Mouse (Mus musculus) spleen, postnatal 4 days (tissue): Measurements from ENCODE around the gene Scn3b.

Experiments used
- DNase-seq, 2 experiments: peaks; one replicate each; pipeline ENCODE4 v3.0.0; 2022; ENCODE audit warnings: low spot score in 2 of 2

Scn3b gene

DNA sequence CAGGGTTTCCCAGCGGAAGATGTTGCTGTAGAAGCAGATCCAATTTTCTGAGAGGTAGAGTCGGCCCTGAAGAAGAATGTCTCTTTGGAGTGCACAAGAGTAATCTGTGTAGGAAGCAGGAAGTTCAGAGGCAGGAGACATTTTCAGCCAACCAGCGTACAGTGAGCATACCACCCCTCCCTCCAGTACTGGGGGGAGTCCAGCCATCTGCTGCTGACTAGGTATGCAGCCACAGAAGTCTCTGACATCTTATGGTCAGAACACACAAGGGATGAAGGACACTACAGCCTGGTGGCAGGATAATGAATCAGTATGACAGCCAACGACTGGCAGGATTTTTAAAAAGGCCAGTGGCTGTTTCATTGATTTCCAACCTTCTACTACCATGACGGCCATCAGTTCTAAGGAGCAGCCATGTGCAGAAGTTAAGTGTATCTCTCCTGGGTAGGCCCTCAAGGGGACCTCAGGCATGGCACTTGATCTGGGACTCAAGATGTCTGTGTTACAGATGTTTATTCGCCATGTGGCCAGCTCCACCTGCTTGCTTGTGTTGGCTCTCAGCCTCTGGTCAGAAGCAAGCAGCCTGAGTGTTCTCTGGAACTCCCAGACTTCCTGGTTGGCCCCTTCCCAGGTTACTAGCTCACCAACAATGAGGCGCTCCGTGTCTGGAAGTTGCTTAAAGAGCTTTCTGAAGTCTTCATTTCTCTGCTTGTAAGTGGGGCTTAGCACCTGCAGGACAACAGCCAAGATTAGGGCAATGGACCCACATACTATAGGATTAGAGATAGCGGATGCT is 48.0 kb downstream of the Scn3b start:
- no peak for DNase-seq

DNA sequence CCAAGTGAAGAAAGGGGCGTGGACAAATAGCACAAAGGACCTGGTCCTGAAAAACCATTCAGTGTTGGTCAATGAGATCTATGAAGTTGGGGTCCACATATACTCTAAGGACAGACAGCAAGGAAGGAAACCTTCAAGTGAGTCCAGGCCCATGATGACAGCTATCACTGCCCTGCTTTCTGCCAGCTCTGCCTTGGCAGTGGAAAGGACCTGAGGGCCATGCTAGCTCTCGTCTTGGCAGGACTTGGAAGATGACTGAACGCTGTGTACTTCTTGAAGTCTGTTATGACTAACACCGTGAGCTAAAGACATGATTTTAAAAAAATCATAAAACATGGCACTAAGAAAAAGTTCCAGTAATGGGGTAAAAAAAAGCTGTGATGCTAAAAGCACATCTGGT is 48.7 kb downstream of the Scn3b start:
- DNase-seq = no peak

DNA sequence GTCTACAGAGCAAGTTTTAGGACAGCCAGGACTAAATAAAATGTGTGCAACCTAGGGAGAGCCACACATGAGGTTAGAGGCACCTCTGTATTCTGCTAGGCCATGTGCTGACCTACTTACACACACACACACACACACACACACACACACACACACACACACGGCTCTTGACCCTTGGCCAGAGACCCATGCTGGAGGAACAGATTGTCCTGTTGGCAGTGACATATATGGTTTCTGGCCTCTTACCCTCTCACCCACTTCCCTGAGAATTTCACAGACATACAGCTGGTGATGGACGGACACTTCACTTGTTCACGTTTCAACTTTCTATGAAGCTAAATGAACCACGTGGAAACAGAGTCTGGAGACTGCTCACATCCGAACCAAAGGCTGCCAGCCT is 49.8 kb downstream of the Scn3b start:
- no peak for DNase-seq

DNA sequence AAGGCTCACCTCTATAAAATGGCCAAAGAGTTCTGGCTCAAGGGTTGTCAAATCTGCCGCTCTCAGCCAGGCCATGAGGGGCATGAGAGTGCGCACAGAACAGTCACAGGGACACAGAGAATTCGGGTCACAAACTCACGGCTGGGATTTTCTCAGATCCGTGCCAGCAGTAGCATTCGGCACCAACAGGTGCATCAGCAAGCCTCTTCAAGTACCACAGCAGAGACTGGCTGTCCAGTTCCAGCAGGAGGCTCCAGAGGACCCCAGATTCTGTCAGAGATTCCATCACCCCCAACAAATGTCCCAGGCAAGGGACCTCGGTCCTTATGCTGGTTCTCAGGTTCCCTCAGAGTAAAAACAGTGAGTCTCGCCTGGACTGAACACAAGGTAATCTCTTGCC is 51.4 kb downstream of the Scn3b start:
- no peak for DNase-seq

DNA sequence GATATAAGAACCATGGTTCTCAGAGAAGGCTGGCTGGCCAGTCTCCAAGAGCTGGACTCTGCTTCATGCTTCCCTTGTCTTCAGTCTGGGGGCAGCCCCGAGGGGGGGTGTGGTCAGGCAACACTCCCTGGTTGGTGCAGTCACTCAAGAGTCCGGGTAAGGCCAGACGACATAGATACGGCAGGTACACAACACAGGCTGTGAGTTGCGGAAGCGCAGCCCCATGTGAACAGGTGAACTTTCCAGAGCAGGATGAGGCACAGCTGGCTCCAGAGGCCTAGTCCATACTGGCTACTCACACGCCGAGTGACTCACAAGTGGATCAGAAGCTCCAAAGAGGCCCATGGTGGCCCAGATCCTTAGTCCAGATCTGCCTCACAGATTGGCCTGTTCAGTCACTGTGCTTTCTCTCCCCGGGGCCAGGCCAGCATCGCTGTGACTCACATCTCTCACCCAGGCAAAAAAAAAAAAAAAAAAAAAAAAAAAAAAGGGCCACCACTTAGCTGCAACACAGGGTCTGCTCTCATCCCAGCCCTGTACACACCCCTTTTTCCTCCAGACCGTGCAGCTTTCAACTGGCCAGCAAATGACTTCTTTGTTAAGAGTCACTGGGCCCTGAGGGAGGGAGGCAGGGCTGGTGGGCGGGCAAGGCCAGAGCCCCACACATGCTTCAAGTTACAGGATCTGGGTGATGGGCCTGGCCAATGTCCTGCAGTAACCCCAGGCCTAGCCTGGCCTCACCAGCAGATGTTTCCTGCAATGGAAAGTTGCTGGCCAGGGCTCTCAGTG is 52.1 kb downstream of the Scn3b start:
- DNase-seq = peak in 1 of 2 experiments; percentile 17

DNA sequence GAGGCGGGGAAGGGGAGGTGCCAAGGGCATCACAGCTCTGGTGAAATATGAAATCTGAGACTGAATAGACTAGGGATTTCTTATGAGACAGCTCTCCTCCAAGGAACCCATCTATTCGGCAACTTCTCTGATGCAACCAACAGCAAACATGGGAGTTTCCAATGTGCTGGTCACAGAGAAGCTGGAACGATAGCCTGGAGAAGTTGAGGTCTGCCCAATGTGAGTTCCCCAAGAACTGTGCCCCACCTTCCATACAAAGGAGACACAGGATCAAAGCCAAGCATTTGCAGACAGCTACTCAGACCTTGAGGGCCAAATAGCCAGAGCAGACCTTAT is 52.6 kb downstream of the Scn3b start:
- DNase-seq = no peak

DNA sequence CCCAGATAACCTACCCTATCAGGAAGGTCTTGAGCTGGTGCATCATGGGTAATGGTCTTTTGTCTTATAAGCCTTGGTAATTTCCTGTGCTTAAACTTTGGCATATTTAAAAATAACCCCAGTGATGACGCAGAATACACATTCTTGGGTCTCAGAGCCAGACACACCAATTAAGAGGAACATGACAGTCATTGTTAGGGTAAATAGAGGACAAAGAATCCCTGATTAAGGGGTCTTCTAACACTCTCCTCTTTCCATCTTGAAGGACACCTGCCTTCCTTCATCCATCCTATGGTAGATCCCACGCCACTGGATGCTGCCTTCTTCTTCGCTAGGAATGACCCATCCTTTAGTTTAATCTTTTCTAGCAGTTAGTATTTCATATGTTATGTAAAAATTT is 53.4 kb downstream of the Scn3b start:
- DNase-seq = no peak

DNA sequence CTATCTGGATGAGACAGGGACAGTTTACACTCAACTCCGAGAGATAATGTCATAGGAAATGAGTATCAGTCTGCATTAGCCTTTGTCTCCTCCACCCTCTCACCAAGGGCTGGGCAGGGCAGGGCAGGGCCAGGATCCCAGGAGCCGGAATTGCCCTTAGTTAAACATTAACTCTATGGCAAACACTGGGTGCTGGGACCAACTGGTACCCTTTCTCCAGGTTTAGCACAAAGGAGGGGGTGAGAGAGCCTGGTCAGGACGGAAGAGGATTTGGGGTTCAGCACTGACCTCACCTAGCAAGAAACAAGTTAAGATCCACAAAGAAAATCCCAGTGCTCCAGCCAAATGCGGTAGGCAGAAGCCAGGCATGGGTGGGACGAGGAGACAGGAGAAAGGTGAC is 54.2 kb downstream of the Scn3b start:
- no peak for DNase-seq

DNA sequence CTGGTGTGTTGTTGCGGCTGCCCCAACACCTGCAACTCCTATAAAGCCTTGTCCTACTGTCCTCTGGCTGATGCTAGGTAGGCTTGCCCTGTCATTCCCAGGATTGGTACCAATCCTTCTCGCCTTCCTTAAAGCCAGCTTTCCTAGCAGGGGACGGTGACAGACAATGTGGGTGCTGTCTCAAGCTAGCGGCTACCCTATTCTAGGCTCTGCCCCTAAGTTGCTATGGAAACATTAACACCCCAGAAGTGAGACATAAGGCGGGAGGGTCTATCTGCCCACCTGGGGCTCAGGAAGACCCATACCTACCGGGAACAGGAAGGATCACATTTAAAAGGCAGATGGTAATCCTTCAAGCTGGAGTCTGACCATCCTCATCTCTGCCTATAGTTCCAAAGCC is 54.8 kb downstream of the Scn3b start:
- no peak for DNase-seq

DNA sequence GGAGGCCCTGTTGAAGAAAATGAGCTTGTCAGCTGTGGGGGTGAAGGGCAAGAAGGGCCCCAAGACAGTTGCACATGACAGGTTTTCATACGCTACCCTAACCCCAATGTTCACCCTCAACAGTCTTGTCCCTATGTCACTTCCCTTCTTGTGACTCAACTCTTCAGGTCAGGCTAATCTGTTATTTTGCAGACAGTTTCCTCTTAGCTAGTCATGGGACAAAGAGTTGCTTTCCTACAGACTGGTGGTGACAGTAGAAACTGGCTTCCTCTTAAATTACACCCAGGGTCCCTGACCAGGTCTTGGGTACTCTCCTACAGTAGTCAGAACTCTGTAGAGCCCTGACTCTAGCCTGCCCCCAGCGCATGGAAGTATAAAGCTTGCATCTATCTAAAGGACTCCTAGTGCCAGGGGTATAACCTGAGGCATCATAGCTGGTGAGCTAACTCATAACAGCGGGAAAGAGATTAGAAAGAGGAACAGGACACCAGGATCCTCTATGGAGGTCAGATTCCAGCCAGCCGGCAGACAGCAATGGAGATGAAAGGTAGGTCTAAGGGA is 55.3 kb downstream of the Scn3b start:
- no peak for DNase-seq

DNA sequence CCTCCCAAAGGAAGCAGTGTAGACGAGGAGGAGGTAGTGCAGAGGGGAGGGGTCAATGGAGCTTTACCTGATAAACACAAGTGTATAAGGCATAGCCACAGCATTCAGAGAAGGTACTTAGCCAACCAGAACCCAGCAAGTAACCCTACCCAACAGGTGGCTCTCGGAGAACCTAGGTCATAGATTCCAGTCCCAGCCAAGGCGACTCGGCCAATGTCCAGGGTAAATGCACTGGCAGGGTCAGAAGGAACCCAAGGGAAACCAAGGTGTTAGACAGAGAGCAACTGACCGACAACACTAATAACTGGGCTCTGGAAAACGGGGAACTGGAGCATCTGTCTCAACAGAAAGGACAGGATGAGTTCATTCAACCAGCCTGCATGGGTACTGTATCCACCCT is 55.8 kb downstream of the Scn3b start:
- no peak for DNase-seq

DNA sequence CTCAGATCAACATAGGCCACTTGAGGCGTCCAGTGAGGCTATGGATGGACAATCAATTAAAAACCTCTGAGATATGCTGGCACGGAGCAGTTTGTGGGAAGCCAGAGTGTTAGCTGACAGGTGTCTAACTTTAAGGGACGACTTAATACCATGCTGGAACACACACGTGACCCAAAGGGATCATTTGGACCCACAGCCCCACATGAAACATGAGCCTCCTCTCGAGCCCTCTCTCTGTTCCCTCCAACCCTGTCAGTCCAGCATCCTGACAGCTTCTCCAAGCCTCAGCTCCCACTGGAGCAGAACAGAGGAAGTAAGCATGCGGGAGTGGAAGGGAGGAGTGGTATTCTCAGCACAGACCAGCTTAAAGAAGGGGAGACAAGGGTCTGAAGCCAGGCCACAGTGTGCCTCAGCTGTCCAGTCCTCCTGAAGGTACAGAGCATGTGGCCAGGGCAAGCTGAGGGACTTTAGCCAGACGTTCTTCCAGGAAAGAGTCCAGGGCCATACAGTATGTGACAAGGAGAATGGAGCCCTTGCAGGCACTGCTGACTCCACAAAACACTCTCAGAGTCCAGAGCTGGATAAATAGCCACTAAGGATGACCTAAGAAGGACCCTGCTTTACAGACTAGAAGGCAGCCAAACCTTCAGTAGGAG is 57.4 kb downstream of the Scn3b start:
- no peak for DNase-seq

DNA sequence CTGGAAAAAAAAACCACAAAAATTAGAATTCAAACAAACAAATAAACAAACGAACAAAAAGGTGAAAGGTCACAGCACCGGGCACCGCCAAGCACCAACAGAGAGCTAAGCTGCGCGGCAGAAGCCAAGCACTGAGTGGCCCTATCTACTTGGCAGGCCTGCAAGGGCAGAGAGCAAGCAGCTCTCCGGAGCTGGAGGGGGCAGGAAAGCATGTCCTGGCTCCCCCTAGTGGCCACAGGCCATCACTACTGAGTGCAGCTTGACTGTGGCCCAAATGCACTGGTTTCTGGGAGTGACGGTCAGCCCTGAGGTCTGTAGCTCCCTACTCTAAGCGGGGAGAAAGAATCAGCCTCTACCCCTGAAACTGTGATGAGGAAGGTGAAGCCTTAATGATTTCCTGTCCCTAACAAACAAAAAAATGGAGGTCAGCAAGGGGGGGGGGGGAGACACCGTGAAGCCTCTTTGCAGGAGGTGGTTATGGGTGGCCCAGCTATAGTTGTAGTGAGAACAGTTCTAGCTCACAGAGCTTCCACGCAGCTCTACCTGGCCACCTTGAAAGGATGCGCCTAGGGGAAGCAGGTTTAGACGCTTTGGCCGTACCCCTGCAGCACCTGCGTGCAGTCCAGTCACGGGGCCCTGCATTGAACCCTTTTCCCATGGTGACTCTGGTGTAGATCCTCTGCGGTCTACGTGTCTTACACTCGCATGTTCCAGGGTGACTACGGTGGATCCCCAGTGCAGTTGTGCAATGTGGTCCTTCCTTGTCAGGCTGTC is 61.8 kb downstream of the Scn3b start:
- DNase-seq = peak; percentile 72 to 89

DNA sequence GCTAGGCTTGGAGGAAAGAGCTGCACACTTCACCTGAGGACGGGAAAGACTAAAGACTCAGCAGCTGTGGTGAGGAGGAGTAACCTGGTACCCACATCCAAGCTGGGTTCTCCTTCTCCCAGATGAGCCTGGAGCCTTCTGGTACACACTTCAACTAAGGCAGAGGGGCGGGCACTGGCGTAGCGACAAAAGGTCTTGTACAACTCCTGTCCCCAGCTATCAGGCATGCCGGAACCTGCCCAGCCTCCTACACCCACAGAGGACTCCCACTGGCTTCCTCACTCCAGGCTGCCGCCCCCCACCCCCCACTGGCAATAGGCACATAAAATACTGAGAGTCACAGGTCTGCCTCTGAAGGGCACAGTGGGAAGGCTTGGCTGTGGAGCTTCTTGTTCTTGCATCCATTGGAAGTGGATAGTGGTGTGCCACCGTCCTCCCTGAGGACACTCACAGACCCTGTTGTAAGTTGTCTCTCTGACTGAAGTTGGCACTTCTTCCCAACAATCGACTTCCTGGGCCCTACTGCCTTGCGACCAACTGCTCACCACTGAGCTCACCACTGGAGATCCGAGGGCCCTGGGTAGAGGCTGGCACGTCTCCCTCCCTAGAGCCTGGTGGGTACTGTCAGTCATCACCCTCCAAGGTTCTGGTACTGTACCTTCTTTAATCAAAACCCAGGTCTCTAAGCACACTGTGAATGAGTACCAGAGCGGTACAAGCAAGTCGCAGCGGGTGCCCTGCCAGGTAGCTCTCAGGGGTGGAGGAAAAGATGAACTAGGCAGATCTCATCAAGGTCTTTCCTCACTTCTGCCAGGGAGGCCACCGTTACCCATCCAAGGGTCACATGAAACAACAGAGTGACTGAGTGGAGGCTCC is 62.6 kb downstream of the Scn3b start:
- no peak for DNase-seq

DNA sequence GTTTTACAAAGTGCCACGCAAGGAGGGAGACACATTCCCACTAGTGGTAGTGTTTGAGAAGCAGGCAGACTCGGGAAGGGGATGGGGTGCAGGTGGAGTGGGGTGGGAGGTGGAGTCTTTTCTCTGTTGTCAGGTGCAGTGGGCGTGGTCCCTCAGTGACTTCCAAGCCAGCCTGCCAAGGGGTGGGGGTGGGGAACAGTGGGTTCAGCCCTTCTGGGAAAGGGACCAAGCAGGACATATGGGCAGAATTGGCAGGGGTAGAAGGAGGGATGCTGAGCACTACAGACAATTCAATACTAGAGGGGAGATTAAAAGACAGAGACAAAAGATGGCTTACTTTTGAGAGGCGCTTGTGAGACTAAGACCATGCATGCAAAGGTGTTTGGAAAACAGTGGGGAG is 63.3 kb downstream of the Scn3b start:
- DNase-seq = no peak

DNA sequence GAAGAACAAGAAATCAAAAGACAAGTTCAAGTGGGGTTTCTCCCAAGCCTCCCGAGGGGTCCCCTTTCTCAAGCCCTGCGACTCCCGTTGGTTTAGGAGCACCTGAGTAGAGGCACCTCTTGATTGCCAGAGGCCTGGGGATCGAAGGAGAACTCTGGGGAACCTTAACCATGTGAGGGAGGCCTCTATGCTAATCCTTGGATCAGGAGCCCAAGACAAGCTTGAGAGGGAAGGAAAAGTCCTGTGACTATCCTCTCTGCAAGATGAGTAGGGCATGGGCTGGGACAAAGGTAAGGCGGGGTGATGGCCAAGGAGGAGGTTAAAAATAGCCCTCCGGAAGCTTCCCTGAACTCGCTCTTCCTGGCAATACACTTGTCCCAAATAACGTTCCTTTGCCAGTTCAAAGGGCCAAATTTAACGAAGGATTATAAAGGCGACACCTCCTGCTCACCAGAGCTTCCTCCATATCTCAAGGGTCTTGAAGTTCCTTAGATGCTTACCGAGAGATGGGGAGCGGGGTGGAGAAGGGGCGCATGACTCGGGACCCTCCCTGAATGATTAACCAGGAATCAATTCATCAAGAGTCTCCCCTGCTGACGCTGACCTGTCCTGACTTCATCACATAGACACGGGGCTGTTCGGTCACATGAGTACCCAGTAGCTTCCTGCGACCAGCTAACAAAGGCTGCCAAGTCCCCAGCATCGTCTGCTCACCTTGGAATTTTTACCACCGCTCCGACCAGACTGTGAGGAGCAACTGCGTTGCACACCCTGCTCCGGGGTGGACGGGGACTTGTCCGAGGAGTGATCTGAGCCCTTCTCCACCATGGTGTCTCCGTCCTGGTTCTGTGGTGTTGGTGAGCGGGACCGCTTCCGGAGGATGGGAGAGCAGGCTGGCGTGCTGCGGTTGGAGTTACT is 64.0 kb downstream of the Scn3b start:
- DNase-seq = no peak

DNA sequence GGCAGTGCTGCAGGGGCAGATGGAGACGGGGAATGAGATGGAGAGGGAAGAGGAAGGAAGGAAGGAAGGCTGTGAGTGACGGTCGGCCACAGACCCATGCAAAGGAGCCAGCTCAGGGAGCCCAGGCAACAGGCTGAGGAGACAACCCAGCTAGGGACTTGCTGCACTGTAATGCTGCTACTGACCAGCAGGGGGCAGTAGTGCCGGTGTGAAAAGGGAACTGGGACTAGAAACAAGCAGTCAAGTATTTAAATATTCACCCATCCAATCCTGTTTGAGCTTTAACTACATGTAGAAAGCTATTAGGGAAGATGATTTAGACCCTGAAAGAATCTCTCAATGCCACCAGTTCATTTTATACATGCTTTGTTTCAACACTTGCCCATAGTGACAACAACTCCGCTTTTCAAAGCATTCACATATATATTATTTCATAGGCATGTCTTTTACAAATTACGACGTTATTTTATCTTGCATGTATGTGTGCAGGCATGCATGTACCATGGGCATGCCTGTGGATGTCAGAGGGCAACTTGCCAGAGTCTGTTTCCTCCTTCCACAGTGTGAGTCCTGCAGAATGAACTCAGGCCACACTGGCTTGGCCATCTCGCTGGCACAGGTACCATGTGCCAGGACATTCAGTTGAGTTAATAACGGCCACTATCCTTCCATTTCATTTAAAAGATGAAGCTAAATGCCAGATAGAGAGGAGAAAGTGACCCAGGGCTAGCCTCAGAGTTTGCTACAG is 64.8 kb downstream of the Scn3b start:
- DNase-seq = peak; percentile 58 to 87

DNA sequence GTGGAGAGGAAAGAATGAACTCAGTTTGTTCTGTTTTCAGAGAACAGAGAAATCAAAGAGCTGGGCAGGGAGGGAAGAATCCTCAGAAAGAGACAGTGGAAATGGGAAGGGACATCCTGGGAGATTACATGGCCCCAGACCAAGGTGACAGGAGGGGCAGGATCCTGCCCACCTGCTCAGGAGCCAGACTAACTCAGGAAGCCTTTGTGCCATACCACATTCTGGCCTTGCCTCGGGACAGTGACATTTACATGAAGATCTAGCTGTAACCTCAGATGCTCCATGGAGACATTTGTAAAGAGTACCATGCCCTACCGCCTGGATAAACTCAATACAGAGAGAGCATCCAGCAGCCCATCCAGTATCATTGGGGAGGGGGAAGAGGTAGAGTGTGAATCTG is 65.6 kb downstream of the Scn3b start:
- DNase-seq = no peak

DNA sequence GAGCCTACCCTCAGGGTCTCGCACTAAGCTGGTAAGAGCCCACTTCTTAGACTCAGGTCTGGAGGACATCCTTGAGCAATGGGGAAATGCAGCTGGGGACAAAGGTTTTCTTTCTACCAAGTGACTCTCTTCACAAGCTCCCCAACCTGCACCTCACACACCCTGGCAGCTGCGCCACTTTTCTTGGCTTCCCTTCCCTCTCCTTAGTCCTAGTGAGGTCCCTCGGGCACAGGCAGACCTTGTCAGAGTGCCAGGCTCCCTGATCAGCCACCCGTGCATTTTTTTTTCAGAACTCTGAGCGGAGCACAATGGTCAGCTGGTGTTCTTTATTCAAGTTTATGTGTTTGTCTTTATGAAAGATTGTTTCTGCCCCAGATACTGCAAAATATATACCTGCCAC is 67.7 kb downstream of the Scn3b start:
- no peak for DNase-seq
